In genomic region chr5:77806334-77807157, GRCm38 (mm10) we compare ENCODE assay signal across 16 mouse cellular contexts.
DNase-seq lines count a peak whose midpoint lies in the region; ATAC-seq and TF ChIP-seq lines count a peak whose summit lies in the region.
"Had no signal": no experiment of that assay in that cellular context is flagged by ENCODE, and none has a peak within 500 bp of the region (broad histone marks: within the 10 kb centered on the region; RNA-seq: fewer than 3 reads in every experiment).

No protein-coding gene starts in this region.

- WGBS in hindbrain, embryonic 10.5 days: 69% methylated on average over 9 of the region's 9 CpGs
- 23% methylated on average over 9 of the region's 9 CpGs for WGBS in hindbrain, embryonic 16.5 days
- WGBS in forebrain, embryonic 16.5 days: 10% methylated on average over 9 of the region's 9 CpGs
- 28% methylated on average over 9 of the region's 9 CpGs for WGBS in midbrain, embryonic 13.5 days
- 70% methylated on average over 9 of the region's 9 CpGs for WGBS in intestine, postnatal 0 days

- no peak for ATAC-seq in hindbrain, embryonic 16.5 days
- ATAC-seq in forebrain, embryonic 16.5 days: peak; percentile 86
- ATAC-seq in midbrain, embryonic 13.5 days: peak; percentile 71
- ATAC-seq in intestine, postnatal 0 days: no peak
- ATAC-seq: activated CD4-positive, CD25-positive, alpha-beta regulatory T cell, adult 4 months; Patski had no signal

- TF ChIP-seq CTCF in brain, embryonic 14.5 days (IDR thresholded peaks at IDR 0.05; ENCODE audit: borderline replicate concordance, extremely low read depth, insufficient read depth, insufficient read length): no peak
- no peak for TF ChIP-seq CTCF in intestine, postnatal 0 days (IDR thresholded peaks at IDR 0.05; ENCODE audit: low read depth)

- H3K9me3 ChIP-seq in hindbrain, embryonic 10.5 days: no peaks in the 10 kb centered on the region
- H3K9me3 ChIP-seq in hindbrain, embryonic 16.5 days (ENCODE audit: control insufficient read depth, low read length): no peaks in the 10 kb centered on the region
- no peaks in the 10 kb centered on the region for H3K9me3 ChIP-seq in forebrain, embryonic 16.5 days (ENCODE audit: control insufficient read depth, low read length)
- H3K9me3 ChIP-seq in midbrain, embryonic 13.5 days: no peaks in the 10 kb centered on the region
- no peaks in the 10 kb centered on the region for H3K9me3 ChIP-seq in intestine, postnatal 0 days (ENCODE audit: control insufficient read depth)

- H3K36me3 ChIP-seq in hindbrain, embryonic 10.5 days: no peaks in the 10 kb centered on the region
- no peaks in the 10 kb centered on the region for H3K36me3 ChIP-seq in hindbrain, embryonic 16.5 days (ENCODE audit: control insufficient read depth, insufficient read depth, low read length)
- H3K36me3 ChIP-seq in forebrain, embryonic 16.5 days (ENCODE audit: control insufficient read depth, insufficient read depth): no peaks in the 10 kb centered on the region
- H3K36me3 ChIP-seq in midbrain, embryonic 13.5 days: no peaks in the 10 kb centered on the region
- H3K36me3 ChIP-seq in intestine, postnatal 0 days (ENCODE audit: control insufficient read depth, insufficient read depth): no peaks in the 10 kb centered on the region

- peak overlapping the region; percentile 40; the same call in 1 of the 2 replicates for H3K27ac ChIP-seq in hindbrain, embryonic 10.5 days
- no peak overlapping the region for H3K27ac ChIP-seq in hindbrain, embryonic 16.5 days (ENCODE audit: low read depth, low read length)
- peak overlapping the region; percentile 72 for H3K27ac ChIP-seq in forebrain, embryonic 16.5 days (ENCODE audit: low read length)
- peak overlapping the region; percentile 72 for H3K27ac ChIP-seq in midbrain, embryonic 13.5 days
- H3K27ac ChIP-seq in intestine, postnatal 0 days (ENCODE audit: low read depth, low read length): no peak overlapping the region
- H3K27ac ChIP-seq: macrophage had no signal

- DNase-seq in hindbrain, embryonic 10.5 days (ENCODE audit: low spot score): no peak
- DNase-seq in brain, embryonic 14.5 days (ENCODE audit: low read depth): peak; percentile 91
- DNase-seq in gastrocnemius, postnatal 25 days: no peak
- DNase-seq: cerebellum, adult 9-11 months; kidney, adult 8-10 months; kidney, postnatal 25 days; liver; lung, embryonic 14.5 days; thymus, adult 18-20 months had no signal

- H3K27me3 ChIP-seq in hindbrain, embryonic 10.5 days (ENCODE audit: insufficient read depth, poor library complexity, severe bottlenecking): no peaks in the 10 kb centered on the region
- no peaks in the 10 kb centered on the region for H3K27me3 ChIP-seq in hindbrain, embryonic 16.5 days (replicated peaks; ENCODE audit: control insufficient read depth, insufficient read depth, low read length)
- H3K27me3 ChIP-seq in forebrain, embryonic 16.5 days (replicated peaks; ENCODE audit: control insufficient read depth, insufficient read depth, low read length): peaks cover 5% of the 10 kb centered on the region
- H3K27me3 ChIP-seq in midbrain, embryonic 13.5 days: no peaks in the 10 kb centered on the region
- no peaks in the 10 kb centered on the region for H3K27me3 ChIP-seq in intestine, postnatal 0 days (replicated peaks; ENCODE audit: control insufficient read depth, insufficient read depth, low read length)

- no peak overlapping the region for H3K4me2 ChIP-seq in hindbrain, embryonic 16.5 days (ENCODE audit: low read length)
- peak overlapping the region; percentile 37 for H3K4me2 ChIP-seq in forebrain, embryonic 16.5 days (ENCODE audit: low read length)
- no peak overlapping the region for H3K4me2 ChIP-seq in midbrain, embryonic 13.5 days (replicated peaks)
- no peak overlapping the region for H3K4me2 ChIP-seq in intestine, postnatal 0 days (replicated peaks; ENCODE audit: low read depth)
- H3K4me2 ChIP-seq: lung, embryonic 14.5 days had no signal

- H3K4me1 ChIP-seq in hindbrain, embryonic 10.5 days (replicated peaks): peaks cover 7% of the 10 kb centered on the region
- peaks cover 8% of the 10 kb centered on the region for H3K4me1 ChIP-seq in hindbrain, embryonic 16.5 days (ENCODE audit: control insufficient read depth, insufficient read depth, low read depth, low read length)
- H3K4me1 ChIP-seq in forebrain, embryonic 16.5 days (replicated peaks; ENCODE audit: control insufficient read depth, insufficient read depth, low read length): peaks cover 28% of the 10 kb centered on the region
- H3K4me1 ChIP-seq in midbrain, embryonic 13.5 days (replicated peaks): peaks cover 21% of the 10 kb centered on the region
- H3K4me1 ChIP-seq in intestine, postnatal 0 days (replicated peaks; ENCODE audit: control insufficient read depth, insufficient read depth, low read length): no peaks in the 10 kb centered on the region

- no peak overlapping the region for H3K9ac ChIP-seq in hindbrain, embryonic 16.5 days (ENCODE audit: low read depth, low read length)
- 0 out of 2 replicates have a peak overlapping the region, but pooled peaks have one; percentile 1 for H3K9ac ChIP-seq in forebrain, embryonic 16.5 days (replicated peaks; ENCODE audit: low read depth, low read length)
- H3K9ac ChIP-seq in midbrain, embryonic 13.5 days (replicated peaks): no peak overlapping the region
- H3K9ac ChIP-seq in intestine, postnatal 0 days (ENCODE audit: low read depth, low read length): no peak overlapping the region
- H3K9ac ChIP-seq: lung, embryonic 14.5 days had no signal

- no peak for TF ChIP-seq POLR2A in brain, embryonic 14.5 days (IDR thresholded peaks at IDR 0.05; ENCODE audit: borderline replicate concordance, extremely low read depth, insufficient read depth, insufficient read length, poor library complexity, severe bottlenecking)

- no peak overlapping the region for H3K4me3 ChIP-seq in hindbrain, embryonic 10.5 days
- H3K4me3 ChIP-seq in hindbrain, embryonic 16.5 days (ENCODE audit: low read length): no peak overlapping the region
- H3K4me3 ChIP-seq in forebrain, embryonic 16.5 days (replicated peaks; ENCODE audit: low read length): no peak overlapping the region
- no peak overlapping the region for H3K4me3 ChIP-seq in midbrain, embryonic 13.5 days (replicated peaks)
- H3K4me3 ChIP-seq in intestine, postnatal 0 days (ENCODE audit: low read depth, low read length): no peak overlapping the region

Comparison
In these comparisons a context has a peak if more than half of its experiments do, and no peak if none do; other contexts are left out.
1. H3K27ac ChIP-seq: peak in hindbrain, embryonic 10.5 days (single experiment), forebrain, embryonic 16.5 days (single experiment) and midbrain, embryonic 13.5 days (single experiment); none in hindbrain, embryonic 16.5 days (single experiment) and intestine, postnatal 0 days (single experiment).
2. ATAC-seq: peak in forebrain, embryonic 16.5 days (single experiment) and midbrain, embryonic 13.5 days (single experiment); none in hindbrain, embryonic 16.5 days (single experiment) and intestine, postnatal 0 days (single experiment).